Mouse (Mus musculus) stomach, embryonic 16.5 days (tissue): ENCODE measurements around the gene Bloc1s3. TPM values are rescaled to one million over a fixed set of nuclear protein-coding genes. Genes with fewer than 3 reads are reported as not detected.

ENCODE experiments used
- ATAC-seq: fragments of 200-750 bp; cut with Nextera tagmentation; 2 replicates; pipeline ENCODE4 v1.8.0; 2017; ENCODE audit warnings: moderate number of reproducible peaks, moderate TSS enrichment; ENCODE audit not compliant: insufficient read depth, low FRiP score
- H3K27ac ChIP-seq: fragments of 300-500 bp; sonication (generic); 2 replicates; pipeline ENCODE4 v1.5.1; 2014; ENCODE audit warnings: low read length
- H3K27me3 ChIP-seq: fragments of 300-500 bp; sonication (generic); 2 replicates; pipeline ENCODE4 v1.6.1; 2014; ENCODE audit warnings: low read length, control low read depth, mixed read lengths; ENCODE audit not compliant: control insufficient read depth, insufficient read depth
- H3K36me3 ChIP-seq: fragments of 300-500 bp; sonication (generic); 2 replicates; pipeline ENCODE4 v1.6.1; 2014; ENCODE audit warnings: low read length; ENCODE audit not compliant: control insufficient read depth, insufficient read depth
- H3K4me1 ChIP-seq: fragments of 300-500 bp; sonication (generic); 2 replicates; pipeline ENCODE4 v1.6.1; 2014; ENCODE audit warnings: low read length, control low read depth, mixed read lengths; ENCODE audit not compliant: control insufficient read depth, insufficient read depth
- H3K4me2 ChIP-seq: fragments of 300-500 bp; sonication (generic); 2 replicates; pipeline ENCODE4 v1.6.1; 2014; ENCODE audit warnings: low read depth, low read length, mixed read lengths
- H3K4me3 ChIP-seq: fragments of 300-500 bp; sonication (generic); replicated peaks from 2 replicates; pipeline ENCODE4 v1.5.1; 2014; ENCODE audit warnings: mild to moderate bottlenecking, low read length
- H3K9ac ChIP-seq: fragments of 300-500 bp; sonication (generic); 2 replicates; pipeline ENCODE4 v1.6.1; 2014; ENCODE audit warnings: low read length
- H3K9me3 ChIP-seq: fragments of 300-500 bp; sonication (generic); replicated peaks from 2 replicates; pipeline ENCODE4 v1.6.1; 2016; ENCODE audit warnings: low read length, control low read depth; ENCODE audit not compliant: control insufficient read depth
- WGBS: fragments of 180-500 bp; shearing (Covaris S2); extraction: QIAGEN DNeasy Blood & Tissue Kit; methylation state at CpG from one replicate; pipeline ENCODE4 v1.1.7; 2014; 5-methylcytosine and 5-hydroxymethylcytosine counted together
- polyA plus RNA-seq: library from polyadenylated mRNA; unstranded; fragments of >200 nt; fragmentation: Nextera tagmentation; extraction: Ambion mirVana; gene quantifications from 2 replicates; pipeline ENCODE4 v1.2.1, GENCODE M21; 2015

Gene Bloc1s3
- polyA plus RNA-seq, 1 experiment from 2014 or later, result 1.4 TPM

DNA sequence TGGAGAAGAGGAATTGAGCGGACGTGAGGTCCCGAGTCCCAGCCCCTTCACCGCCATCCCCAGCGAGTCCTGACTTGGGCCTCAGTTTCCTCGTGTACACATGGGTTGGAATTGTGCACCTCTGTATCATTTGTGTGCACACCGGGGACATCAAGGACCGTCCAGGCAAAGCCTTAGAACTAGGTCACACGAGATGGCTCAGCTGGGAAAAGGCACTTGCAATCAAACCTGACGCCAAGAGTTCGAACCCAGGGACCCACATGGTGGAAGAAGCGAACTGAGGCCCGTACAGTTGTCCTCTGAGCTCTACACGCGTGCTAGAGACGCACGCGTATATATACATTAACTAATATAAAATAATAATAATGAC lies 570 bp downstream of the Bloc1s3 start:
- peak overlapping the region; percentile 96 for H3K4me2 ChIP-seq
- H3K4me3 ChIP-seq, result peak overlapping the region; percentile 86
- peak overlapping the region; percentile 90 for H3K9ac ChIP-seq
- H3K36me3 ChIP-seq, result no peaks in the 10 kb centered on the region
- 4% methylated on average over 18 of the region's 18 CpGs for WGBS
- no peaks in the 10 kb centered on the region for H3K9me3 ChIP-seq
- ATAC-seq, result no peak
- H3K27ac ChIP-seq, result 0 out of 2 replicates have a peak overlapping the region, but pooled peaks have one; percentile 36
- H3K27me3 ChIP-seq, result no peaks in the 10 kb centered on the region
- H3K4me1 ChIP-seq, result 0 out of 2 replicates have a peak, but pooled peaks cover 11% of the 10 kb centered on the region

- under 1% methylated on average over 71 of the region's 71 CpGs for WGBS
- Histone ChIP-seq H3K9me3 (no peaks in the 10 kb centered on the region), H3K4me2 (peak overlapping the region; percentile 96), H3K4me1 (0 out of 2 replicates have a peak, but pooled peaks cover 11% of the 10 kb centered on the region), H3K36me3 (no peaks in the 10 kb centered on the region), H3K27me3 (no peaks in the 10 kb centered on the region), H3K27ac (no peak overlapping the region), H3K4me3 (peak overlapping the region; percentile 86), H3K9ac (peak overlapping the region; percentile 90)
- no peak for ATAC-seq
These were observed 1.1 kb downstream of the Bloc1s3 start for GRCm38 (mm10) chr7:19506969-19507611.

DNA sequence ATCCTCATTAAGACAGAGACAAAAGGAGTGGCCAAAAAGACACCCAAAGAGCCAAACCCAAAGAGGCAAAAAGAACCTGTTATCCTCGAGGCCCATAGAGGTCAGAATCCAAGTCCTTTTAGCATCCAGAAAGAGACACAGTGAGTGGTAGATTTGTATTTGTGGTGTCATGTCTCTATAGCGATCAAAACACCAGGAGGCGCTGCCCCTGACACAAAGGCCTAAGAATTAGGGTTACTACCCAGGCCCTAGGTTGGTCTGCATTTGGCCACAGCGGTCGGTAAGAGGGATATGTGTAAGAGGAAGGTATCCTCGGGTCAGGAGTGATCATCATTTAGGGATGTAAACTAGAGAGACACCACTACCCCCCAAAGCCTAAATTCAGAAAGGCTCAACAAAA lies 1.8 kb downstream of the Bloc1s3 start:
- Histone ChIP-seq H3K27ac (no peak overlapping the region), H3K4me1 (0 out of 2 replicates have a peak, but pooled peaks cover 11% of the 10 kb centered on the region), H3K4me3 (peak overlapping the region; percentile 86; the same call in 1 of the 2 replicates), H3K4me2 (peak overlapping the region; percentile 96), H3K36me3 (no peaks in the 10 kb centered on the region), H3K9ac (no peak overlapping the region), H3K9me3 (no peaks in the 10 kb centered on the region), H3K27me3 (no peaks in the 10 kb centered on the region)
- no peak for ATAC-seq
- 44% methylated on average over 6 of the region's 6 CpGs for WGBS

GRCm38 (mm10) chr7:19503481-19504068 lies 4.6 kb downstream of the Bloc1s3 start:
- no peak overlapping the region for H3K4me2 ChIP-seq
- no peaks in the 10 kb centered on the region for H3K27me3 ChIP-seq
- no peak overlapping the region for H3K4me3 ChIP-seq
- 0 out of 2 replicates have a peak, but pooled peaks cover 7% of the 10 kb centered on the region for H3K4me1 ChIP-seq
- no peaks in the 10 kb centered on the region for H3K9me3 ChIP-seq
- ATAC-seq, result no peak
- H3K36me3 ChIP-seq, result no peaks in the 10 kb centered on the region
- peak overlapping the region; percentile 46; the same call in 1 of the 2 replicates for H3K9ac ChIP-seq
- 26% methylated on average over 5 of the region's 5 CpGs for whole genome bisulfite sequencing
- no peak overlapping the region for H3K27ac ChIP-seq

GRCm38 (mm10) chr7:19501658-19502057 lies 6.5 kb downstream of the Bloc1s3 start:
- H3K36me3 ChIP-seq, result no peaks in the 10 kb centered on the region
- no peak for ATAC-seq
- H3K4me3 ChIP-seq, result no peak overlapping the region
- no peaks in the 10 kb centered on the region for H3K9me3 ChIP-seq
- no peak overlapping the region for H3K9ac ChIP-seq
- H3K27me3 ChIP-seq, result no peaks in the 10 kb centered on the region
- no peaks in the 10 kb centered on the region for H3K4me1 ChIP-seq
- H3K27ac ChIP-seq, result no peak overlapping the region
- H3K4me2 ChIP-seq, result no peak overlapping the region
- WGBS, result 71% methylated on average over 4 of the region's 4 CpGs

- no peaks in the 10 kb centered on the region for H3K4me1 ChIP-seq
These were observed 7.5 kb downstream of the Bloc1s3 start for GRCm38 (mm10) chr7:19500420-19501363.

GRCm38 (mm10) chr7:19498326-19498725 lies 9.8 kb downstream of the Bloc1s3 start:
- Histone ChIP-seq H3K27ac (no peak overlapping the region), H3K4me3 (no peak overlapping the region), H3K9ac (no peak overlapping the region), H3K36me3 (no peaks in the 10 kb centered on the region), H3K9me3 (no peaks in the 10 kb centered on the region), H3K4me2 (no peak overlapping the region), H3K27me3 (no peaks in the 10 kb centered on the region), H3K4me1 (no peaks in the 10 kb centered on the region)
- WGBS, result 33% methylated on average over 4 of the region's 4 CpGs
- no peak for ATAC-seq

More at GRCm38 (mm10) chr7:19500420-19501363, 7.5 kb downstream of the Bloc1s3 start:
- 64% methylated on average over 12 of the region's 12 CpGs for WGBS
- no peak overlapping the region for H3K4me2 ChIP-seq
- H3K27me3 ChIP-seq, result no peaks in the 10 kb centered on the region
- ATAC-seq, result no peak
- no peak overlapping the region for H3K9ac ChIP-seq
- no peak overlapping the region for H3K27ac ChIP-seq
- H3K9me3 ChIP-seq, result no peaks in the 10 kb centered on the region
- H3K36me3 ChIP-seq, result no peaks in the 10 kb centered on the region
- H3K4me3 ChIP-seq, result no peak overlapping the region

GRCm38 (mm10) chr7:19496214-19496555 lies 12.0 kb downstream of the Bloc1s3 start:
- WGBS, result 58% methylated on average over 5 of the region's 5 CpGs
- H3K4me2 ChIP-seq, result no peak overlapping the region
- no peaks in the 10 kb centered on the region for H3K4me1 ChIP-seq
- H3K27me3 ChIP-seq, result peaks cover 3% of the 10 kb centered on the region; the same call in 1 of the 2 replicates
- no peak overlapping the region for H3K9ac ChIP-seq
- ATAC-seq, result no peak
- no peaks in the 10 kb centered on the region for H3K9me3 ChIP-seq
- no peak overlapping the region for H3K27ac ChIP-seq
- H3K4me3 ChIP-seq, result no peak overlapping the region
- no peaks in the 10 kb centered on the region for H3K36me3 ChIP-seq
